Mouse (Mus musculus): Measurements from ENCODE around the gene Pou6f2.
A peak's percentile ranks its signal among the peaks of the same experiment; 100 is the strongest.

The Pou6f2 gene

GRCm38 (mm10) chr13:18218566-18219234 is 178.8 kb downstream of the Pou6f2 start:
- DNase-seq (ENCODE audit: low read depth, low spot score) = peak; percentile 58

DNA sequence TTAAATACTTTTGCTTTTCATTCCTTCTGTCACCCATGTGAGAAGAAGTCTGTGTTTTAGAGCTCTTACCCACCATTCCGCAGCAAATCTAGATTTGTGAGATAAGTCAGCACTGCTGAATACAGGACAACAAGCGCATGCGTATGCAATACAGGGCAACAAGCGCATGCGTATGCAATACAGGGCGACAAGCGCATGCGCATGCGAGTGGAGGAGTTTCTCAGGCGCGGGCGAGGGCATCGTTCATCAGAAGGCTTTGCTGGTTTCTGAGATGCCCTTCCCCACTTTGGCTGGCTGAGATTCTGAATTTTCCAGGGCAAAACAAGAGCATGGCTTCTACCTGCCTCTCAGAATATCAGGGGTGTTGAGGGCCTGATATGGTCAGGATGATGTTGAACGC is 186.2 kb downstream of the Pou6f2 start:
- DNase-seq (ENCODE audit: low read depth, low spot score) = no peak

DNA sequence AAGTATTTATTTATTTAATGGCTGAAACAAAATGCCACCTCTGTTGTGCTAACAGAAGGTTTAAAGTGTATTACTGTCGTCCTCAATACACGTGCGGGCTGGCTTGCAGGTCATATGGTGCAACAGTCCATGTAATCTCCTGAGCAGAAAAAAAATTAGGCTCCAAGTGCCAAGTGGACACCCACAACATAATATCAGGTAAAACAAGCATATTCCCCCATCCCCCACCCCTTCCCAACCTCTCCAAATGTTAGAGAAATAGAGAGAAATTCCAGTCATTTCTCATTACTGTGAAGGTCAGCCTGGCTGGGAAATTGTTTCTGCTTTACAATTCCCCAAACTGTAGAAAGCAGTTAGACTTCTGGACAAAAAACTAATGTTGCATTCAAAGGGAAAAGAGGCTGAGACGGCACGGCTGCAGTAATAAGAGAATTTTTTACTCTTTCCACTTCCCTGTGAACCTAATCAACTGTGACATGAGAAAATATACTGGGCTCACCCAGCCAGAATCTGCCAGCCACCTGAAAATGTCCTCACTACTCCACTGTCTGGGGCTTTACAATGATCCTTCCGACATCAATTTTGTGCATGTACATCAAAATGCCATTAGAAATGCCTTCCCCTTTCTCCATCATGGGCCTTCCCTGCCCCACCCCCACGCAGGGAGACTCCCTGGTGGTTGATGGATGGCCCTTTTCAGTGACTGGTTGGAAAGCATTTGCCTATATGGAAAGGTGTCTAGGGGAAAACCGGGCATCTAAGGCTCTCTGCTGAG is 192.8 kb downstream of the Pou6f2 start:
- DNase-seq (ENCODE audit: low read depth, low spot score) = no peak

DNA sequence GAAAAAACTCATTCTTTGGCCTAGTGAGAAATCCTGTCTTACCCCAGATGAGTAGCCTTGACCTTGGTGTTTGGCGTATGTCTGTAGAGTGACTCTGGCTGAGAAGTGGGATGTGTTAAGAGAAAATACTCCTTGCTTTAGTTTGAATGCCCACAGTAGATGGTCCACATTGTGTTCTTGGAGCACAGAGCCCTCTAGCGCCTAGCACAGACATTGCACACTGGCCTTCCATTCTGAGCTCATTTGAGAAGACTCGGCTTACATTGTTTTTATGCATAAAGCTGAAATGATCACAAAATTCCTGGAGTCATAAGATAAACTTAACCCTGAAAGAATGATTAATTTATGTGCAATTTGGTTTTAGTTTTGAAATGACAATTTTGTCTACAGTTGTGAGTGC is 223.5 kb downstream of the Pou6f2 start:
- peak; percentile 64 for DNase-seq (ENCODE audit: low read depth, low spot score)

GRCm38 (mm10) chr13:18173021-18173420 is 224.5 kb downstream of the Pou6f2 start:
- DNase-seq (ENCODE audit: low read depth, low spot score) = no peak

DNA sequence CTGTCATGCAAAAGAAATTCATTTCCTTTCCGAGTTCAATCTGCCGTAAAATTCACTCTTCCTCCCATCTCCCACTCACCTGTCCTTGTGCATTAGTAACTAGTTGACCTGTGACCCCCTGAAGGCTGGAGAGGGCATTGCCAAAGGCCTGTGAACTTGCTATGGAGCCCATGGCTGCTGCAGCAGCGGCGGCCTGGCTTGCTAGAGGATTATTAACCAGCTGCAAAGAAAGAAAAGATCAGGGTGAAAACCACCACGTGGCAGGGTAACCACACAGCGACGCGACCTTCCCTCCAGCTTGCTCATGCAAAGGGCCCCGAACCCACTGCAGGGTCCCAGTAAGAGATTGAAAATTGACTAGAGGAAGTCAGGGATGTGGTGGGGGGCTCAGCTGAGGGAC is 225.2 kb downstream of the Pou6f2 start:
- no peak for DNase-seq (ENCODE audit: low read depth, low spot score)

GRCm38 (mm10) chr13:18164182-18164581 is 233.3 kb downstream of the Pou6f2 start:
- no peak for DNase-seq (ENCODE audit: low read depth, low spot score)

DNA sequence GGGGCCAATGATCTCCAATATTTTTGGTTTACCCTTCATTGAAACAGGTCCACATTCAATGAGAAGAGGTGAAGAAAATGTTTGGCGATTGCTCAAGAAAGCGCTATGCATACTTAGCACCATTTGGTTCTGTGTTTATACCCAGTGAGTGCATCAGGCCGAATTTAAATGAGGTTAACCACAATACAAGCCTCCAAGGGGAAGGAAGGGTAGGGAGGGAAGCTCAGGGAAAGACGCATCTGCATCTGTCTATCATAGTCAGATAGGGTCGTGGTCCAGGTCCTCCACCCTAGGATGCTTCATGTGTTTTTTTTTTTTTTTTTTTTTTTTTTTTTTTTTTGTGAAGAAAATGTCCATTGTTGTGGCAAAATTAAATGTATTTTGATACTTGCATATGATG is 236.9 kb downstream of the Pou6f2 start:
- no peak for DNase-seq (ENCODE audit: low read depth, low spot score)

DNA sequence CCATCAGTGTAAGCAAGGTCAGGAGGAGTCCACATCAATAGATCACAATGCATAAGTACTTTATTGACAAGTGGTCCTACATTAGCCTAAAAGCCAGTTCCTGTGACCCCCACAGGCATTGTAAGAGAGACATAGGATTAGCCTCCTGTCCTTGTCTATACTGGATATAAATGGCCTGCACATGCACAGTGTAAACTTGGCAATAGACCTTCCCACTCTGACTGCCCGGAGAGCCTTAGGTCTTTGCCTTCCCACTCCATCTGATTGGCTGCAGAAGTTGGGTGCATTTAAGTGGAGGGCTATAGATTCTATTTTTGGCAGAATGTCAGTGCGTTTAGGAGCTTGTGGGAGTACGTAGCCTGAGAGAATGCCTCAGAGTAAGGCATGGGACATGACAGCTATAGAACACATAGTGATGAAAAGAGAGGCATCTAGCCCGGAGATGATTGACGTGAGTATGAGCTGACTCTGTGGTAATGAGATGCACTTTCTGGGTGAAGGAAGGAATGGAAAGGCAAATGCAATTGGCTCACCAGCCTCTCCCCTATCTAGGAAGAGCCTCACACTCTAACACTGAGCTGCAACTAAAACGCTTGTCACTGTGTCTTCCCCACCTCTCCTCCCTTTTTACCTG is 243.4 kb downstream of the Pou6f2 start:
- no peak for DNase-seq (ENCODE audit: low read depth, low spot score)

DNA sequence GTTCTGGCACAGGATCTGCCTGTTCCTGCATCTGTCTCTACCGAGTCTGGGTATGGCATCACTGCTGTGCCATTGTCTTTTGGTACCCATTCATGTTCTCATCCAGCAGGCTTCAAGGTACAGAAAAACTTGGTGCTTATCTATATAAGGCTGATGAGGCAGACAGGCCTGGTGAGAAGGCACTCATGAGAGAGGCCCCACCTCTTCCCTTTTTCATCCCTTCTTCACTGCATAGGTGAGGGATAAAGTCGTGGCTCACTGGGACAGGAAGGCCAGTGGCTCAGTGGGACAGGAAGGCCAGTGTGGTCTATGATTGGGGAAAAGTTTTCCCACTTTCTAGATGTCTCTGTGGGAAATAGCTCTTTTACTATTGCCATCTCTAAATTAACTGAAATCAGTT is 263.8 kb downstream of the Pou6f2 start:
- no peak for DNase-seq (ENCODE audit: low read depth, low spot score)

DNA sequence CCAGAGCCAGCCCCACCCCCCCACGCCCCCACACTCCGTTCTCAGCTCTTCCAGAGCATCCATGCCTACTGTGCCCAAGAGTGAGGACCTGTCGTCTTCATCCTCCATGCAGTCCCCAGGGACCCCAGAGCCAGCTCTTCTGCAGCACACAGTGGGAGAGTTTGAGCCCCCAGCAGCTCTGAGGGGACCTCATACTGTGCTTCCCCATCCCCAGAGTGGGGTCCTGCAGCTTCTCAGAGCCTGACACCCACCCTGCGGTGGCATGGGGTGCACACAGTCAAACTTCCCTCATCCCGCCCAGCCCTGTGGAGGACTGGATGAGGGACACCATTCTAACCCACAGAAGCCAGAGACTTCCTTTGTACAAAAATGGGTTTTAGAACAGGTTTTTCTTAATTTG is 264.3 kb downstream of the Pou6f2 start:
- DNase-seq (ENCODE audit: low read depth, low spot score) = no peak

GRCm38 (mm10) chr13:18131324-18131723 is 266.2 kb downstream of the Pou6f2 start:
- DNase-seq (ENCODE audit: low read depth, low spot score) = no peak

DNA sequence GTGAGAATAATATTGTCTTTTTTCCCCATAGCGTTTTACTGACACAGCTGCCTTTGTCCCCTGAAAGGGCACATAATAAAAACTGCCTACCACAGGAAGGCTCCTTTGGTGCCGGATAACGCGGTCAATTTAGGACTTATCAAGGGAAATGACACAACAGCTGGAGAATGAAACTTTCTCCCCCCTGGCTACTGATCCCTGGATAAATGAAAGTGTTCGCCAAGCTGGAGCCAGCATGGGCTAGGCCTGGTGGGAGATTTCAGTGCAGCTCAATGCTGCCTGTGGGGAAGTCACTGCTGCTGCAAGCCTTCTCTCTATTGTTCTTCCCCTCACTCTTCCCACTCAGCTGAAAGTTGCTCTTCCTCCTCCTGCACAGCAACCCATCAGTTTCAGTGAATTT is 267.8 kb downstream of the Pou6f2 start:
- no peak for DNase-seq (ENCODE audit: low read depth, low spot score)

GRCm38 (mm10) chr13:18128826-18129225 is 268.7 kb downstream of the Pou6f2 start:
- DNase-seq (ENCODE audit: low read depth, low spot score) = no peak

DNA sequence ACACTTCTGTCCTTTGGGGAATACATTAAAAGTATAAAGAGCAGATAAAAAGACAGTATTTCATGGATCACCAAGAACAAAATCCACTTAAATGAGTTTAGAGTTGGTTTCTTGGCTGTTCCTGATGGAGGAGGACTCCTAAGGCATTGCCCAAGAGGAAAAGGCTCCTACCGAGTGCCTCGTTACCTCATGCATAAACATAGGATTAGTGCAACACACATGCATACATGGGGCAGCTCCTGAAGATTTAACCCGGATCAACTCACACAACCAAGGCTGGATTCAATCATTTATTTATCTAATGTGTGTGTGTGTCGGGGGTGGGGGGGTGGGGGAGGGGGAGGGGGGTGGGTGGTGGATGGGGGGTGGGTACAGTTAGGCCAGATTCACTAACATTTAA is 269.4 kb downstream of the Pou6f2 start:
- no peak for DNase-seq (ENCODE audit: low read depth, low spot score)

DNA sequence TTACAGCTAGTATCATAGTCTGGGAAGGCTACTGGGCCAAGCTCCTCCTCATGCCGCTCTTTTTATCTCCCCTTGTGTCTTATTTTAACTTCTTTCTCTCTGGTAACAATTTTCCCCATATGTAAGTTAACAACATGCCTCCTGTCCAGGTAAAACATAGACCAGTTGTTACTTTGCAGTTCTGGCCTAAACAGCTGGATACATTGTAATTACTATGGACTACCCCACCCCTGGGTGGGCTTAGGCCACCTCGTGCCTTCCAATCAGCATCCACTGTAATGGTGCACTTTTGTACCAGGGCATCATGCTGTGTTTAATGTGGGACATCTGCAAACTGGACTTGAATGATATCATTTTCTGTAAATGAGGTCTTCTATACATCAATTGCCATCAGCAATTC is 271.4 kb downstream of the Pou6f2 start:
- DNase-seq (ENCODE audit: low read depth, low spot score) = no peak

- DNase-seq (ENCODE audit: low read depth, low spot score) = peak; percentile 32
Measured at GRCm38 (mm10) chr13:18125226-18126000, 272.1 kb downstream of the Pou6f2 start.

GRCm38 (mm10) chr13:18124368-18124767 is 273.1 kb downstream of the Pou6f2 start:
- DNase-seq (ENCODE audit: low read depth, low spot score) = peak; percentile 70

DNA sequence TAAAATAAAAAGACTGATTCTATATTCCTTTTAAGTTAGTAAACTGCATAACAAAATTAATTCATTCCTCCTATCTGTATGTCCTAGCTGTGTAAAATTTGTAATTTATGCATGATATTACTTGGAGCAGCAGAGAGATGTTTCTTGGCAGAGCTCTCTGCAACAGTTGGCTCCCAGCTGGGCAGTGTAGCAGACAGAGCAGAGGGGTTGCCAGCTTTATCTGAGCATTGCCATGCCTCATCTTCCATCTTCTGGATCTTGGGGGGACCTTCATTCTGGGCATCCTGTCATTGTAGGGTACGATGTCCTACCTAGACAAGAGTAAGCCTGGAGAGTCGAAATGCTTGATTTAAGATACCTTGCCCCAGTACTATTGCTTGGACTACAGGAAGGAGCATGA is 277.1 kb downstream of the Pou6f2 start:
- no peak for DNase-seq (ENCODE audit: low read depth, low spot score)

DNA sequence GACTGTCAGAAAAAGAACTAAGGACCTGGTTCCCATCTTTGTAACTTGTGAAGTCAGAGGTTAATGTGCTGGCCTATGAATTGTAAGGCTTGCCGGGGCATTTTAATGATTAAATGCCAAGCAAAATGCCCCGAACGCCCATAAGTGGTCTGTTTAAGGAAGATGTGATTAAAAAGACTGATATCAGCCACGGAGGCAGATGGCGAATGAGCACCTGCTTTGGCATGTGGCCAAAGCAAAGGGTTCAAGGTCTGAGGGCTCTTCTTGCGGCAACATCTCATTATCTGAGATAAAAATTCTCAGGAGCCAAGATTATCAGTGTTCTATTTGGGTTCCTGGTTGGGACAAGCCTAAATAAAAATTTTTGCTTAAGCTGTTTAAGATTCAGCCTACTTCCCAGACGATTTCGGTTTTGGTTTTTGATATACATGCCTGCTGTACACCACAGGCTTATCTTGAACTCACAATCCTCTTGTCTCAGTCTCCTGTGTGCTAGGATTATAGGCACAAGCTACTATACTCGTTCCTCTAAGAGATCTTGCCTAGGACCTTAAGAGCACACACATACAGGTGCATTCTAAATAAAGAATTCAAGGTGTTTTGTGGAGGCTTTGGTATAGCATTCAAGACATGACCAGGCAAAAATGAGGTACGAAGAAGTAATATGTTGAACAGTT is 315.9 kb downstream of the Pou6f2 start:
- DNase-seq (ENCODE audit: low read depth, low spot score) = no peak

Data from ES-CJ7 (cell line).